In genomic region chr9:81073248-81073647, GRCm38 (mm10) we compare ENCODE assay signal across 25 mouse cellular contexts.
DNase-seq lines count a peak whose midpoint lies in the region; ATAC-seq and TF ChIP-seq lines count a peak whose summit lies in the region.
"Had no signal": no experiment of that assay in that cellular context is flagged by ENCODE, and none has a peak within 500 bp of the region (broad histone marks: within the 10 kb centered on the region; RNA-seq: fewer than 3 reads in every experiment).

No protein-coding gene starts in this region.

- no peaks in the 10 kb centered on the region for H3K9me3 ChIP-seq in liver, embryonic 12.5 days (replicated peaks)
- H3K9me3 ChIP-seq in liver, postnatal 0 days (ENCODE audit: low read length) = no peaks in the 10 kb centered on the region
- no peaks in the 10 kb centered on the region for H3K9me3 ChIP-seq in CH12.LX (replicated peaks; ENCODE audit: low read length)
- no peaks in the 10 kb centered on the region for H3K9me3 ChIP-seq in forebrain, embryonic 10.5 days
- no peaks in the 10 kb centered on the region for H3K9me3 ChIP-seq in heart, embryonic 10.5 days
- H3K9me3 ChIP-seq: embryonic facial prominence, embryonic 10.5 days; embryonic facial prominence, embryonic 12.5 days; forebrain, embryonic 12.5 days had no signal

- TF ChIP-seq RAD21 in CH12.LX (IDR thresholded peaks at IDR 0.05; ENCODE audit: low read depth, low read length) = no peak

- no peak overlapping the region for H3K4me2 ChIP-seq in liver, embryonic 12.5 days
- H3K4me2 ChIP-seq in liver, postnatal 0 days (ENCODE audit: low read depth, low read length) = no peak overlapping the region
- no peak overlapping the region for H3K4me2 ChIP-seq in CH12.LX (ENCODE audit: insufficient read depth, low read depth, poor library complexity, severe bottlenecking)
- H3K4me2 ChIP-seq: embryonic facial prominence, embryonic 12.5 days; forebrain, embryonic 12.5 days had no signal

- no peak overlapping the region for H3K9ac ChIP-seq in liver, embryonic 12.5 days
- H3K9ac ChIP-seq in liver, postnatal 0 days (replicated peaks) = no peak overlapping the region
- no peak overlapping the region for H3K9ac ChIP-seq in CH12.LX (ENCODE audit: insufficient read depth, low read depth)
- H3K9ac ChIP-seq: embryonic facial prominence, embryonic 12.5 days; forebrain, embryonic 12.5 days had no signal

- no peak for TF ChIP-seq POLR2A in CH12.LX (IDR thresholded peaks at IDR 0.05; ENCODE audit: low read depth, low read length)

- no peaks in the 10 kb centered on the region for H3K27me3 ChIP-seq in liver, embryonic 12.5 days (replicated peaks)
- no peaks in the 10 kb centered on the region for H3K27me3 ChIP-seq in liver, postnatal 0 days (ENCODE audit: insufficient read depth, low read length)
- H3K27me3 ChIP-seq in CH12.LX (replicated peaks) = no peaks in the 10 kb centered on the region
- no peaks in the 10 kb centered on the region for H3K27me3 ChIP-seq in forebrain, embryonic 10.5 days (ENCODE audit: poor library complexity, severe bottlenecking)
- no peaks in the 10 kb centered on the region for H3K27me3 ChIP-seq in heart, embryonic 10.5 days (ENCODE audit: insufficient read depth, poor library complexity, severe bottlenecking)
- H3K27me3 ChIP-seq: embryonic facial prominence, embryonic 12.5 days; forebrain, embryonic 12.5 days; Patski had no signal

- H3K4me1 ChIP-seq in liver, embryonic 12.5 days = no peaks in the 10 kb centered on the region
- H3K4me1 ChIP-seq in liver, postnatal 0 days (ENCODE audit: insufficient read depth) = no peaks in the 10 kb centered on the region
- peaks cover 0 to 11% of the 10 kb centered on the region in 2 experiments; a peak in 2 of 4 replicates for H3K4me1 ChIP-seq in CH12.LX (ENCODE audit: control insufficient read depth in 1 of 2, insufficient read depth in 2 of 2)
- H3K4me1 ChIP-seq in forebrain, embryonic 10.5 days = no peaks in the 10 kb centered on the region
- H3K4me1 ChIP-seq in heart, embryonic 10.5 days = no peaks in the 10 kb centered on the region
- H3K4me1 ChIP-seq: embryonic facial prominence, embryonic 10.5 days; embryonic facial prominence, embryonic 12.5 days; forebrain, embryonic 12.5 days had no signal

- dilution Hi-C loops in CH12.LX (cut with MboI; ENCODE audit: extremely low pct_ligation_motif_present, extremely low pct_unique_long_range_greater_than_20kb, low sequenced_read_pairs) = no loop called here

- ATAC-seq in liver, embryonic 12.5 days = peak; percentile 46; the same call in 1 of the 2 replicates
- ATAC-seq in liver, postnatal 0 days = no peak
- peak; percentile 98 for ATAC-seq in common myeloid progenitor, adult 5-6 weeks (replicated peaks; ENCODE audit: low read depth, poor library complexity, severe bottlenecking)
- peak; percentile 41; the same call in 1 of the 2 replicates for ATAC-seq in megakaryocyte-erythroid progenitor cell, adult 5-6 weeks (replicated peaks; ENCODE audit: low FRiP score, low TSS enrichment, poor library complexity, severe bottlenecking)
- ATAC-seq: activated CD4-positive, CD25-positive, alpha-beta regulatory T cell, adult 4 months; CD4-positive, CD25-positive, alpha-beta regulatory T cell, adult 4 months; forebrain, embryonic 14.5 days; forebrain, embryonic 16.5 days; Patski had no signal

- no peak for TF ChIP-seq CTCF in liver, postnatal 0 days (IDR thresholded peaks at IDR 0.05; ENCODE audit: low read depth)
- TF ChIP-seq CTCF in CH12.LX (conservative IDR thresholded peaks at IDR 0.05 in 1 of 2, IDR thresholded peaks at IDR 0.05 in 1 of 2; ENCODE audit: low read depth in 2 of 2, low read length in 2 of 2) = no peak

- no peaks in the 10 kb centered on the region for H3K36me3 ChIP-seq in liver, embryonic 12.5 days
- no peaks in the 10 kb centered on the region for H3K36me3 ChIP-seq in liver, postnatal 0 days (replicated peaks; ENCODE audit: insufficient read depth, low read length)
- H3K36me3 ChIP-seq in CH12.LX (replicated peaks in 1 of 2; ENCODE audit: control insufficient read depth in 1 of 2, insufficient read depth in 1 of 2, low read length in 1 of 2) = no peaks in the 10 kb centered on the region
- no peaks in the 10 kb centered on the region for H3K36me3 ChIP-seq in forebrain, embryonic 10.5 days (replicated peaks)
- H3K36me3 ChIP-seq in heart, embryonic 10.5 days = no peaks in the 10 kb centered on the region
- H3K36me3 ChIP-seq: embryonic facial prominence, embryonic 10.5 days; embryonic facial prominence, embryonic 12.5 days; forebrain, embryonic 12.5 days had no signal

- H3K79me2 ChIP-seq in CH12.LX (replicated peaks; ENCODE audit: control insufficient read depth, extremely low read depth, insufficient read depth, poor library complexity, severe bottlenecking) = no peaks in the 10 kb centered on the region

- 36% methylated on average over 1 of the region's 1 CpGs for WGBS in liver, embryonic 12.5 days (ENCODE audit: insufficient replicate concordance)
- WGBS in liver, postnatal 0 days (ENCODE audit: insufficient replicate concordance) = 20% methylated on average over 1 of the region's 1 CpGs
- WGBS in forebrain, embryonic 10.5 days = 76% methylated on average over 1 of the region's 1 CpGs
- WGBS in heart, embryonic 10.5 days = 61% methylated on average over 1 of the region's 1 CpGs

- H3K27ac ChIP-seq in liver, embryonic 12.5 days = no peak overlapping the region
- H3K27ac ChIP-seq in liver, postnatal 0 days (ENCODE audit: low read depth) = no peak overlapping the region
- no peak overlapping the region for H3K27ac ChIP-seq in CH12.LX (ENCODE audit: insufficient read depth, low read depth)
- H3K27ac ChIP-seq in forebrain, embryonic 10.5 days = no peak overlapping the region
- no peak overlapping the region for H3K27ac ChIP-seq in heart, embryonic 10.5 days
- H3K27ac ChIP-seq: embryonic facial prominence, embryonic 10.5 days; embryonic facial prominence, embryonic 12.5 days; forebrain, embryonic 12.5 days had no signal

- in situ Hi-C loops in CH12.LX (cut with MboI; ENCODE audit: low pct_ligation_motif_present, low pct_unique_long_range_greater_than_20kb, low sequenced_read_pairs) = no loop called here

- no peak for TF ChIP-seq EP300 in liver, postnatal 0 days (IDR thresholded peaks at IDR 0.05; ENCODE audit: low read depth)
- TF ChIP-seq EP300 in CH12.LX (IDR thresholded peaks at IDR 0.05; ENCODE audit: low read length) = no peak

- no peak overlapping the region for H3K4me3 ChIP-seq in liver, embryonic 12.5 days
- H3K4me3 ChIP-seq in liver, postnatal 0 days (ENCODE audit: low read depth, low read length) = no peak overlapping the region
- no peak overlapping the region for H3K4me3 ChIP-seq in CH12.LX (replicated peaks in 1 of 3; ENCODE audit: low read depth in 2 of 3, low read length in 2 of 3, poor library complexity in 1 of 3)
- no peak overlapping the region for H3K4me3 ChIP-seq in forebrain, embryonic 10.5 days
- H3K4me3 ChIP-seq in heart, embryonic 10.5 days = no peak overlapping the region
- H3K4me3 ChIP-seq: embryonic facial prominence, embryonic 10.5 days; embryonic facial prominence, embryonic 12.5 days; forebrain, embryonic 12.5 days had no signal

- DNase-seq in liver, postnatal 0 days = no peak
- DNase-seq in CH12.LX (ENCODE audit: extremely low read depth) = peak; percentile 8
- DNase-seq in layer of hippocampus, adult 9-11 months = no peak
- DNase-seq in forebrain, embryonic 10.5 days (ENCODE audit: extremely low spot score, low spot score) = no peak
- no peak for DNase-seq in heart, embryonic 10.5 days (ENCODE audit: low spot score)
- DNase-seq: adrenal gland, adult 8-10 months; adrenal gland, postnatal 25 days; B cell, adult 2 months; cerebellum, adult 11 months; cerebellum, adult 18-20 months; cerebellum, adult 8-10 months; cerebellum, adult 9-11 months; cerebellum, postnatal 14 days; cerebellum, postnatal 36 days had no signal

TF ChIP-seq in CH12.LX, 34 proteins besides CTCF, POLR2A, EP300 and RAD21:
- no peak for TF ChIP-seq MXI1 (IDR thresholded peaks at IDR 0.05; ENCODE audit: low read depth, low read length)
- no peak for TF ChIP-seq ZMIZ1 (IDR thresholded peaks at IDR 0.05; ENCODE audit: low read depth, low read length)
- no peak for TF ChIP-seq ZC3H11A (IDR thresholded peaks at IDR 0.05; ENCODE audit: low read depth, low read length)
- no peak for TF ChIP-seq IRF4 (IDR thresholded peaks at IDR 0.05; ENCODE audit: low read depth, low read length)
- TF ChIP-seq ELF1 (IDR thresholded peaks at IDR 0.05; ENCODE audit: low read depth, low read length) = no peak
- TF ChIP-seq JUN (IDR thresholded peaks at IDR 0.05; ENCODE audit: insufficient read depth, low read depth, low read length) = no peak
- TF ChIP-seq TCF12 (IDR thresholded peaks at IDR 0.05; ENCODE audit: low read depth, low read length) = no peak
- TF ChIP-seq MYC (IDR thresholded peaks at IDR 0.05; ENCODE audit: low read depth, low read length) = no peak
- no peak for TF ChIP-seq ETS1 (conservative IDR thresholded peaks at IDR 0.05; ENCODE audit: low read depth, low read length)
- TF ChIP-seq SMC3 (IDR thresholded peaks at IDR 0.05; ENCODE audit: low read depth, low read length) = no peak
- TF ChIP-seq E2F4 (IDR thresholded peaks at IDR 0.05; ENCODE audit: insufficient replicate concordance, low read depth, low read length) = no peak
- TF ChIP-seq UBTF (IDR thresholded peaks at IDR 0.05; ENCODE audit: low read depth, low read length) = no peak
